Mouse (Mus musculus) urinary bladder, postnatal 4 days (tissue): ENCODE data around the gene Eaf2.
"Not testable (repeated sequence)": the region's sequence is repeated elsewhere in the genome, so short reads cannot be mapped to it uniquely, and the experiment has no call there.

Experiments
- DNase-seq, 2 experiments: peaks; one replicate each; pipeline ENCODE4 v3.0.0; 2021 to 2022; ENCODE audit warnings: low spot score in 2 of 2

The Eaf2 gene

DNA sequence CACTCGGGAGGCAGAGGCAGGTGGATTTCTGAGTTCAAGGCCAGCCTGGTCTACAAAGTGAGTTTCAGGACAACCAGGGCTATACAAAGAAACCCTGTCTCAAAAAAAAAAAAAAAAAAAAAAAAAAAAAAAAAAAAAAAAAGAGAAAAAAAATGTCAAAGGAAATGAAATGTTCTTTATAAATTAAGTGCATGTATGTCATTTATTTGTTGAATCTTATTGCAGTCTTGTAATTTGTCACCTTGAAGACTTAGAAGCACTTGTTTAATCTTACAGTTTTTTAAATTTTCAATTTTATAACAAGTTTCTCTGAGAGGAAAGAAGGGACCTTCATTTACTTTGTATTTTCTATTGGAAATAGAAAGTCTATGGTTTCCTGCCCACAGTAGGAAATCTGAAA lies 27.9 kb downstream of the Eaf2 start:
- DNase-seq, result not testable (repeated sequence)

DNA sequence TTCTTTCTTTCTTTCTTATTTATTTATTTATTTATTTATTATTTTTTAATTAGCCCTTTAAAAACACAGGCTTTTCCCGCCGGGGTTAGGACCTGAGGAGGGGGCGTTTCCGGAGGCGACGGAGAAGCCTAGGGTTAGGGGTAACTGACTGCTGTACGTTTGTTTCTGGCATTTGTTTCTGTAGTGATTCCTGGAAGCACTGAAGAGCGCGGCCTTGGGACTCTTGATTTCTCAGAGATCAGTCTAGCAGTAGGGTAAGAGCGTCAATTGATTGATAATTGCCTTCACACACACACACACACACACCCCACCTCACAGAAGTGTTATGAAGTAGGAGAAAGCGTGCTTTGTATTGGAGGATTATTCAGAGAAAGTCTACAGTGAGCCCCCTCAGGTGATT lies 46.0 kb downstream of the Eaf2 start:
- no peak for DNase-seq

GRCm38 (mm10) chr16:36828054-36828786 lies 46.6 kb downstream of the Eaf2 start, which contains the start of gene Iqcb1:
Gene Iqcb1, plus strand, starts transcription at chr16:36828385.
- peak; percentile 76 to 81 for DNase-seq

DNA sequence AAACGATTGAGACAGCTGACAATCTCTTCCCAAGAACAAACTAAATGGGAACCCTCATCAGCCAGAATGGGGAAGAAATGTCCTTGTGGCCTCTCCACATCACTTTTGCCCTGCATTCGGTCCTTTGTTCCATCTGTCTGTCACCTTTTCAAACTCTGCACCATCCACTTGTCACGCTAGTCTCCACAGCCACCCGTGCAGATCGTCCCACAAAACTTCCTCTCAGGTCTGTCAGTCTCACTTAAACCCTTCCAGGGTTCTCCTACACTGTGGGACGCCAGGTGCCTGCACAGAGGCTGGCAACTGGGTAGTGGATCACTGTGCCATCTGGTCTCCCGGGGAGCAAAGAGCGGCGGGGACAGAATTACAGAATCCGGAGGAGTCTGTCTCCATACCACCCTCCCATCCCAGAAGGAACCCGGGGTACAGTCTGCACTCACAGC lies 47.2 kb downstream of the Eaf2 start:
- no peak for DNase-seq

GRCm38 (mm10) chr16:36821474-36821873 lies 53.3 kb downstream of the Eaf2 start:
- no peak for DNase-seq

DNA sequence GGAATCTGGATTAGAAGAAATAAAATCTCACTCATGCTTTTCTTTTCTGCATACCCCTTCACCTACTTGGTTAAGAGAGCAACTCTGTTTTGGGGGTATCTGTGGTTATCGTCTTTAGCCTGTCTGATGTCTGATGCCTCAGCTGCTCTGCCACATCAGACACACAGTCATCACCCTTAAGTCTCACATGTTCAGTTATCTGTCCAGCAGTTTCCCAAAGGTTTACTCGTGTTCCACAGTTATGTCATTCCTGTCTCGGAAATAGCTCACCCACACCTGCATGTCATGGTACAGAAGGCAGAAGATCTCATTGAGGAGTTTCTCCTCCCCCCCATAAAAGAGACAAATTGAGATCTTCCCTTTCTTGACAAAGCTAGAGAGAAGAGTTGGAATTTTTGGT lies 54.1 kb downstream of the Eaf2 start:
- DNase-seq, result no peak

DNA sequence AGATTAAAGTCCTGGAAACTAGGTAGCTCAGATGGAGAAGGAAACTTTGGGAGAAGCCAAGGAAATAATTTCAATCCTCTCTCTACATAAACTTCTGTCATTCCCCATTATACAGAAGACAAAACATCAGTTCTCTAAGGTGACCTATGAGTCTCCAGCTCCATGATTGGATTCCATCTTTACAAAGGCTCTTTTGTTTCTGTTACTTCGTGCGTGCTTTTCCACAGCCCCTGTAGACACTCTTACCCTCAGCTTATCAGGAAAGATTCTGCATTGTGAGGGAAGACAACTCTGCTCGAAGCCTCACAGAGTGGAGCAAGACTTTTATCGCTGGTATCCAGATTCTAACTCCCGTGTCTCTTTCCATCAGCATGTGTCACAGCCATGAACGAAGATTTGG lies 54.8 kb downstream of the Eaf2 start:
- DNase-seq, result no peak

- peak; percentile 42 to 62 for DNase-seq
These were observed 57.4 kb downstream of the Eaf2 start for GRCm38 (mm10) chr16:36817321-36817926.

GRCm38 (mm10) chr16:36816916-36817315 lies 57.9 kb downstream of the Eaf2 start:
- no peak for DNase-seq

DNA sequence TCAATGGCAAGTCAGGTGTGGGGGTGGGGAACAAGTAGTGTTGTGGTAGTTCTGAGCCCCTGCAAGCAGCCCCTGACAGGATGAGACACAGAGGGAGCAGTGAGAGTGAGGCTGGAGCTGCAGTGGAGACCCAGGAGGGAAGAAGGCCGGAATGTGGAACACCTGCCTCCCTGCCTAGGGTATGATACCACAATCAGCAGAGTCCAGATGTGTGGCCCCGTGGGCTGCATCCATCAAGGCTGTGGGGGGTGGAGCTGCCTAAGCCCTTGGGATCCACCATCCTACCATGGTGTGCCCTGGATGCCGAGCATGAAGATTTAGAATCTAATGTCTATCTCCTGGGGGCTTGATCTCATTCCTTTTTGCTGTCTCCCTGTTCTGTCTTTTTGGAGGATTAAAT lies 61.1 kb downstream of the Eaf2 start:
- no peak for DNase-seq

- no peak for DNase-seq
These were observed 66.2 kb downstream of the Eaf2 start for GRCm38 (mm10) chr16:36808616-36809015.

- DNase-seq, result no peak
These were observed 72.4 kb downstream of the Eaf2 start for GRCm38 (mm10) chr16:36802361-36802760.

GRCm38 (mm10) chr16:36798334-36798733 lies 76.5 kb downstream of the Eaf2 start:
- no peak for DNase-seq

- DNase-seq, result no peak
These were observed 79.8 kb downstream of the Eaf2 start for GRCm38 (mm10) chr16:36794976-36795375.

DNA sequence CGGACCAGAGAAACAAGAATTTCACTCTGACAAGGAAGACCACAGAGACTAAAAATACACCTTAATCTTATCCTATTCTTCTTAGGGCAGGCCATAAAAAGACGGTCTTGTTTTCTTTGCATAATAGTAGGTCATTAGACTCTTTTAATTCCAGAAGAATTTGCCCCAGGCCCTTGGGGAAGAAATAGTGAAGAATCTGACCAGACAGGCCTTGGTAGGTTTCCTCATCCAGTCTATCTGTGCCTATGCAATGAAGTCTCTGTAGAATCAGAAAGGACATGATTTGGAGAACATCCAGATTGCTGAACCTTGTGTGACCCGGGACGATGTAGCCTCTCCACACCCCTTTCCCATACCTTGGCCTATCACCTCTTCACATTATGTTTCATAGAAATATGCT lies 84.6 kb downstream of the Eaf2 start:
- DNase-seq, result no peak

- no peak for DNase-seq
These were observed 88.3 kb downstream of the Eaf2 start for GRCm38 (mm10) chr16:36786466-36786865.

DNA sequence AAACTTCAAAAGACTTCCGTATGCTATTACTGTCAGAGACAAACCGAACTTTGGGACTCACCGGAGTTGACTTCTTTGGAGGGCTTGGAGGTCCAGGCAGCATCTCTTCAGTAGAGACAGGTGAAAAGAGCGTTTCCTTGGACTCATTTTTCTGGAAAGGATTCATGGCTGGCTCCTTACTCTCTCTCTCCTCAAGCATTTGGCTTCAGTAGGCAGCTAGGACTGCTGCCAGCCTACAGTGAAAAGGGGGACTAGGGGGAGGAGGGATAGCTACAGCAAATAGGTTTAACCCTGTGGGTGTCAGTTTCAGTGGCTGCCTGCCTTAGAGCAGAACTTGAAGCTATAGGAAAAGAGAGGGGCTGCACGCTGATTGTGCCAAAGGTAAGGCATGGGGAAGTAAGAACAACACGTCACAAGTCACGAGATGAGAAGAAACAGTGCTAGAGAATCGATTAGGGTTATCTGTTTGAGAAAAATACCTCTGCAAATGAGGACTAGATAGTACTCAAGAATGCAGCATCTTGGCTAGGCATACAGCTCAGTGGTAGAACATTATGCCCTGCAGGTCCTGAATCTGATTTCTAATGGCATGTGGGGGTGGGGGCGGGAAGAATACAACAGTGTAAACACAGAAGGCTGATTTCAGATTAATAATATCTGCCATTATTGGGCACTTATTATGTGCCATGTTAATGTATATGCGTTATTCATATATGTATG lies 90.0 kb downstream of the Eaf2 start, which contains the start of gene Slc15a2:
TSS of gene Slc15a2 (minus strand) at position 369 of the 720 bp plus-strand sequence.
- DNase-seq, result no peak

DNA sequence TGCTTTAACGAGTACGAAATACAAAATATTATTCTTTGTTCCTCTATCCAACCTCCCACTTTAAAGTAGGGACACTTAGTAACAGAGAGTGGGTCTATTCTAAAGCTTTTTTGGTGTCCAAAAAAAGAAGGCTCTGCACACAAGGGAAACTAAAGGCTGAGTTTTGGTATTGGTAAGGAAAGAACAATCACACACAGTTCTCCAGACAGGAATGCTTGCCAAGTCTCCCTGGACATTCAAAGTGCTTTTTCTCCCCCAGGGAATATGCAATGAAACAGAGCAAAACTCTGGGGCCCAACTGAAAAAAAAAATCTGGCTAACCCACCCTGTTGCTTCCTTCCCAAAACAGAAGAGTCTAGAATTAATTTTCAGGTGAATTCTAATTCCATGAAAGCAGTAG lies 90.7 kb downstream of the Eaf2 start:
- no peak for DNase-seq

GRCm38 (mm10) chr16:36775658-36776057 lies 99.1 kb downstream of the Eaf2 start:
- DNase-seq, result no peak

GRCm38 (mm10) chr16:36772996-36773395 lies 101.8 kb downstream of the Eaf2 start:
- no peak for DNase-seq

- DNase-seq, result no peak
These were observed 103.1 kb downstream of the Eaf2 start for GRCm38 (mm10) chr16:36771703-36772102.

DNA sequence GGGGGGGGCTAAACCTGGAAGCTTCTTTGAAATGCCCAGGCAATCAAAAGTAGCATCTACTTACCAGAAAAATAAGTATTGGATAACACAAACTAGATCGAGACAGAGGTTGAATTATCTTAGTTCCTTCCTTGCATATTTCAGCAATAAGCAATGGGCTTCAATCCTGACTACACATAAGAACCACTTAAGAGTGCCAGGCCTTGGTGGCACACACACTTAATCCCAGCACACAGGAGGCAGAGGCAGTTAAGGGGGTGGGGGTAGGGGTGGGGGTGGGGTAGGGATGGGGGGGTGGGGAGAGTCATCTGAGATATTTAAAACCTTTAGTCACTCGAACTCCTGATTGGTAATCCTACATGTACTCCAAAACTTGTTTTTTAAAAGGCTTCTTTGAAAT lies 103.6 kb downstream of the Eaf2 start:
- no peak for DNase-seq

DNA sequence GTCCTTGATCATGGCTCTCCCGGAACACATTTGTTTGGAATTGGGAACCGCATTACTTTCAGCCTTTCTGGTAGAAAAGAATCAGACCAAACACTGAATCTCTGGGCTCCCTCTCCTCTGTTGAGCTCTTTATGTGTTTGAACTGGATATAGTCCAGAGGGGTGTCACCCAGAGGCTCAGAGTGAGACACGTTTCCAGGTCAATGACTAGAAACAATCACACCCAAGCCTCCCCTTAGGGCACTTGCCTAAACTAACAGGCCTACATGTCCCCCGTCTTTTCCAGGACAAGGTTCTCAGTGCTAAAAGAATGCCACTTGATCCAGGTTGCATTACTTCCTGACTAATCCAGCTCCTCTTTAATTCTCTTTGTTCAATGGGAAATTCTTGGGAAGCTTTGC lies 104.0 kb downstream of the Eaf2 start:
- DNase-seq, result no peak
